Mouse (Mus musculus): ENCODE results near the gene Krtap1-3.

Krtap1-3 gene

DNA sequence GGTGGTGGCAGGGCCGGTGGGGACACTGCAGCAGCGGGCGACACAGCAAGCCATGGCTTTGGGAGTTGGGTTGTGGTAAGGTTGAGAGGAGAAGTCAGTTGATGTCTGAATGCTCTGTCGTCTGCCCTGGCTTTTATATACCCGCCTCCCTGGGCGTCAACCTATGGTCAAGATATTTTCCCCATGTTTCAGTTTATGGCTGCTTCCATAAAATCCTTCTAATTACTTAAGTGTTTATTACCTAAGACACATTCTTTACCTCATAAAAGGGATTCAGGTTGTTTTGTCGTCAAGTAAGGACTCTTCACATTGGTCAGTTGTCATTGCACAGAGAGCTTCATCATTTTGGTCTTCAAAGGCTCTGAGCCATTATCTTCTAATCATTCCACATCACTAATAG lies 24.6 kb downstream of the Krtap1-3 start, which contains the start of gene Krtap3-1:
TSS of gene Krtap3-1 (minus strand) at position 101 of the 400 bp plus-strand sequence.
- ChIA-PET CTCF (interaction anchor here in 1 of 4 experiments (1.2 kb wide), 1 partner anchor 8 kb away, joined by 5 read pairs; no protein-coding TSS in a partner anchor), POLR2A (no interaction called here)

DNA sequence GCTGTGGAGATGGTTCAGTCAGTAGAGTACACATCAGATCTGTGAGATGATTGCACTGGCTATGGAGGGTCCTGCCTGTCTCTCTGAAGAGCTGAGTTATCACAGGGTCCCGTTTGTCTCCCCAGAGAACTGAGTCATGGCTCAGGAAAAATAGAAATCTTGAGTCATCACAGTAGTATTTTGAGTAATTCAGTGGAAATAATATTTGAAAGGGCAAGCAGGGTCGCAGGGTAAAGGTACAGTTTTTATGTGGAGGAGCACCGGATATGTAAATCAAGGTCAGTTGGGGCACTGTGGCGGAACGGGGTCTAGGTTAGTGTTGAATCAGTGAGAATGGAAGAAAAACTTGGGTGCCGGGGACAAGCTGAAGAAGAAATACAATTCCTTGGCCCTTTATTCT lies 28.6 kb downstream of the Krtap1-3 start:
- ChIA-PET CTCF (interaction anchor here in 1 of 4 experiments (0.5 kb wide), 1 partner anchor 51 kb away, joined by 5 read pairs; no protein-coding TSS in a partner anchor), POLR2A (no interaction called here)

GRCm38 (mm10) chr11:99559366-99559765 lies 31.8 kb downstream of the Krtap1-3 start, which contains the start of gene Gm11939:
TSS of gene Gm11939 (minus strand) at chr11:99559466.
- CTCF ChIA-PET, result no interaction called here

GRCm38 (mm10) chr11:99557976-99558745 lies 33.0 kb downstream of the Krtap1-3 start:
- POLR2A ChIA-PET, result interaction anchor here (0.5 to 0.8 kb wide), 4 partner anchors 17 to 762 kb away, joined by 3 read pairs; no protein-coding TSS in a partner anchor
- CTCF ChIA-PET, result interaction anchor here in 2 of 4 experiments (0.6 to 0.7 kb wide), 2 partner anchors 15 to 16 kb away, joined by 3 to 6 read pairs; no protein-coding TSS in a partner anchor

More at GRCm38 (mm10) chr11:99559366-99559765, 31.8 kb downstream of the Krtap1-3 start, which contains the start of gene Gm11939:
- POLR2A ChIA-PET, result no interaction called here

DNA sequence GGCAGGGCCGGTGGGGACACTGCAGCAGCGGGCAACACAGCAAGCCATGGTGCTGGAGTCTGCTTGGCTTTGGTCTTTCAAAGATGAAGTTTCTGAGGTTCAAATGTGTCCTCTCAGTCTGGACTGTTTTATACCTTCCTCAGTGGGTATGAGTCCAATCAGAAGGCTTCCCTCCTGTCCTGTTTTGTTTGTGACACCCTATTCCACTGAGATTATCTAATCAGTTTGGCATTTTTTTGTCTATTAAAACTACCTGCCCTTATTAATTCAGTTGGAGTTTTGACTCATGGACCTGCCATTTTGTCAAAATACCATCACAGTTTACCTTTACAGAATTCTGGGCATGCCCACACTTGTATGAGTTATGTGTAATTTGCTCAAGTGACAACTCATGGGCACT lies 34.4 kb downstream of the Krtap1-3 start, which contains the start of gene Krtap3-2:
TSS of gene Krtap3-2 (minus strand) at position 101 of the 400 bp plus-strand sequence.
- ChIA-PET CTCF (interaction anchor here in 1 of 4 experiments (0.7 kb wide), 1 partner anchor 1627 kb away, joined by 3 read pairs; no protein-coding TSS in a partner anchor), POLR2A (no interaction called here)

DNA sequence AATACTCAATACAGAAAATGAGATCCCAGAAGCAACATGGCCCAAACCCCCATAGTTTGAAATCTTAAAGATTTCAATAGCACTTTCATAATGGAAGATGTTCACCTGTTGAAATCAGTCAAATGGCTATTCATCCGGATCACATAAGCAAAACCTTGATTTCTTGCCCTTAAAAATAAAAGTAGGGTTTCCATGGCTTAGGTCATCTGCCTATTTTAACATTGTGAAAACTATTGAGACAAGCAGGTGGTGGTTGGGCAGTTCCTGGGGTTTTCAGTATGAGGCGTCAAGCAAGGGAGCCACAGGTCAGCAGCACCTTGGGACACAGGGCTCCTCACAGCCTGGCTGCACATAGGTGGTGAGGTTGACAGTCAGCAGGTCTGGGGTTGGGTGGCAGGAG lies 34.9 kb downstream of the Krtap1-3 start:
- ChIA-PET POLR2A (no interaction called here), CTCF (no interaction called here)

DNA sequence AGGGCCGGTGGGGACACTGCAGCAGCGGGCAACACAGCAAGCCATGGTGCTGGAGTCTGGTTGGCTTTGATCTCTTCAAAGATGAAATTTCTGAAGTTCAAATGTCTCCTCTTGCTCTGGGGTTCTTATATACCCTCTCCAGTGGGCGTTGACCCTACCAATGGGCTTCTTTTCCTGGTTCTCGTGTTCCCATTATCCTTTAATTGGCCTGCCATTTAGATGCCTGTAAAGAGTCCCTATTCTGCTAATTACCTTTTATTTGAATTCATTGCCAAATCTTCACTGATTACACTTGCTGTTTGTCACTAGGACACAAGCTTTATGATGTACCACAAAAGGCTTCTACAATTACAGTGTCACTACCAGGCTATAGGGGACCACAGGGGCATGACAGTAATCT lies 40.4 kb downstream of the Krtap1-3 start, which contains the start of gene Krtap3-3:
TSS of gene Krtap3-3 (minus strand) at position 101 of the 400 bp plus-strand sequence.
- POLR2A ChIA-PET, result no interaction called here
- CTCF ChIA-PET, result no interaction called here

DNA sequence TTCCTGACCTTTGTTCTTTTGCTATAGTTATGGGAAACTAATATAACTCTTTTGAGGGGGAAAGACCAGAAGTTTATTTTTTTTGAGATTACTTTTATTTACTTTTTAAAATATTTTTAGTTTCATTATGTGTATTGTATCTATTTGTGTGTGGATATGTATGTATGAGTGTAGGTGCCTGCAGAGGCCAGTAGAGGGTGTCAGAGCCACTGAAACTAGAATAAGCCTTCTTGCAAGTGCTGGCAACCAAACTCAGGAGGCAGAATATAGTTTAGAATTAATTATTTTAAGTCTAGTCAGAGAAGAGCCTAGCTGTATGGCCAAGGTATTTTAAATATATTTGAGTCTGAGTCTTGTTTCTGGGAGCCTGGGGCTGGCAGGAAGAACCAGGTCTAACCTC lies 43.2 kb downstream of the Krtap1-3 start:
- CTCF ChIA-PET, result interaction anchor here in 1 of 4 experiments (0.9 kb wide), 1 partner anchor 621 kb away, joined by 3 read pairs; no protein-coding TSS in a partner anchor
- POLR2A ChIA-PET, result interaction anchor here in 1 of 4 experiments (1.1 kb wide), 1 partner anchor 8 kb away, joined by 4 read pairs; no protein-coding TSS in a partner anchor
